Mouse (Mus musculus) macrophage (primary cell): ENCODE measurements around the gene Lama5. TPM values are rescaled to one million over a fixed set of nuclear protein-coding genes. Genes with fewer than 3 reads are reported as not detected.

Source experiments
- H3K27ac ChIP-seq: fragments of 350-480 bp; formaldehyde crosslinking; 2 replicates; pipeline ENCODE4 v1.9.0; 2021
- H3K36me3 ChIP-seq: fragments of 350-480 bp; formaldehyde crosslinking; 2 replicates; pipeline ENCODE4 v1.9.0; 2021; ENCODE audit errors: inconsistent target
- H3K4me3 ChIP-seq: fragments of 350-480 bp; formaldehyde crosslinking; 2 replicates; pipeline ENCODE4 v1.9.0; 2021; ENCODE audit errors: inconsistent target
- H3K79me2 ChIP-seq: fragments of 350-480 bp; formaldehyde crosslinking; 2 replicates; pipeline ENCODE4 v1.9.0; 2021; ENCODE audit errors: inconsistent target
- WGBS: methylation state at CpG from one replicate; pipeline ENCODE4 v1.1.7; 2026; ENCODE audit warnings: inconsistent platforms; ENCODE audit not compliant: missing documents; 5-methylcytosine and 5-hydroxymethylcytosine counted together
- polyA plus RNA-seq: library from polyadenylated mRNA; stranded (reverse); fragments of 250-400 nt; gene quantifications from 3 replicates; pipeline ENCODE4 v1.2.4, GENCODE M21; 2018; ENCODE audit warnings: inconsistent platforms

Gene Lama5
- polyA plus RNA-seq, 1 experiment from 2014 or later = not detected

- Histone ChIP-seq H3K36me3 (no peaks in the 10 kb centered on the region), H3K27ac (no peak overlapping the region), H3K79me2 (no peaks in the 10 kb centered on the region), H3K4me3 (no peak overlapping the region)
- WGBS = 24% methylated on average over 13 of the region's 13 CpGs
Measured at GRCm38 (mm10) chr2:180224647-180225043, 1.0 kb downstream of the Lama5 start.

GRCm38 (mm10) chr2:180222250-180222649, 3.4 kb downstream of the Lama5 start:
- Histone ChIP-seq H3K27ac (no peak overlapping the region), H3K36me3 (no peaks in the 10 kb centered on the region), H3K4me3 (no peak overlapping the region), H3K79me2 (no peaks in the 10 kb centered on the region)
- 68% methylated on average over 6 of the region's 6 CpGs for WGBS

GRCm38 (mm10) chr2:180221051-180221450, 4.6 kb downstream of the Lama5 start:
- H3K36me3 ChIP-seq = no peaks in the 10 kb centered on the region
- 92% methylated on average over 8 of the region's 9 CpGs for WGBS
- no peak overlapping the region for H3K4me3 ChIP-seq
- H3K27ac ChIP-seq = no peak overlapping the region
- no peaks in the 10 kb centered on the region for H3K79me2 ChIP-seq

- Histone ChIP-seq H3K36me3 (no peaks in the 10 kb centered on the region), H3K4me3 (no peak overlapping the region), H3K27ac (no peak overlapping the region), H3K79me2 (no peaks in the 10 kb centered on the region)
- WGBS = 87% methylated on average over 9 of the region's 9 CpGs
Measured at GRCm38 (mm10) chr2:180220165-180220564, 5.5 kb downstream of the Lama5 start.

- no peaks in the 10 kb centered on the region for H3K36me3 ChIP-seq
- H3K79me2 ChIP-seq = no peaks in the 10 kb centered on the region
- no peak overlapping the region for H3K27ac ChIP-seq
- WGBS = 90% methylated on average over 15 of the region's 15 CpGs
- H3K4me3 ChIP-seq = no peak overlapping the region
Measured at GRCm38 (mm10) chr2:180219145-180219943, 6.3 kb downstream of the Lama5 start.

GRCm38 (mm10) chr2:180218677-180219076, 7.0 kb downstream of the Lama5 start:
- H3K27ac ChIP-seq = no peak overlapping the region
- no peaks in the 10 kb centered on the region for H3K79me2 ChIP-seq
- no peak overlapping the region for H3K4me3 ChIP-seq
- no peaks in the 10 kb centered on the region for H3K36me3 ChIP-seq
- WGBS = 90% methylated on average over 4 of the region's 5 CpGs

- Histone ChIP-seq H3K36me3 (no peaks in the 10 kb centered on the region), H3K79me2 (no peaks in the 10 kb centered on the region), H3K4me3 (no peak overlapping the region), H3K27ac (no peak overlapping the region)
- 83% methylated on average over 3 of the region's 3 CpGs for WGBS
Measured at GRCm38 (mm10) chr2:180218241-180218640, 7.4 kb downstream of the Lama5 start.

- Histone ChIP-seq H3K36me3 (no peaks in the 10 kb centered on the region), H3K27ac (no peak overlapping the region), H3K79me2 (no peaks in the 10 kb centered on the region), H3K4me3 (no peak overlapping the region)
- WGBS = 85% methylated on average over 8 of the region's 8 CpGs
Measured at GRCm38 (mm10) chr2:180217587-180217986, 8.1 kb downstream of the Lama5 start.

- Histone ChIP-seq H3K27ac (no peak overlapping the region), H3K4me3 (no peak overlapping the region), H3K79me2 (no peaks in the 10 kb centered on the region), H3K36me3 (no peaks in the 10 kb centered on the region)
- 35% methylated on average over 5 of the region's 5 CpGs for WGBS
Measured at GRCm38 (mm10) chr2:180216921-180217320, 8.7 kb downstream of the Lama5 start.

GRCm38 (mm10) chr2:180215951-180216350, 9.7 kb downstream of the Lama5 start:
- Histone ChIP-seq H3K36me3 (no peaks in the 10 kb centered on the region), H3K4me3 (no peak overlapping the region), H3K79me2 (no peaks in the 10 kb centered on the region), H3K27ac (no peak overlapping the region)
- WGBS = 49% methylated on average over 6 of the region's 6 CpGs

GRCm38 (mm10) chr2:180215011-180215461, 10.6 kb downstream of the Lama5 start:
- H3K36me3 ChIP-seq = no peaks in the 10 kb centered on the region
- H3K4me3 ChIP-seq = no peak overlapping the region
- no peak overlapping the region for H3K27ac ChIP-seq
- no peaks in the 10 kb centered on the region for H3K79me2 ChIP-seq
- 87% methylated on average over 8 of the region's 8 CpGs for WGBS

GRCm38 (mm10) chr2:180214352-180214978, 11.2 kb downstream of the Lama5 start:
- 96% methylated on average over 4 of the region's 4 CpGs for WGBS
- no peak overlapping the region for H3K27ac ChIP-seq
- no peak overlapping the region for H3K4me3 ChIP-seq
- no peaks in the 10 kb centered on the region for H3K36me3 ChIP-seq
- no peaks in the 10 kb centered on the region for H3K79me2 ChIP-seq

GRCm38 (mm10) chr2:180212255-180212654, 13.4 kb downstream of the Lama5 start:
- Histone ChIP-seq H3K27ac (no peak overlapping the region), H3K79me2 (no peaks in the 10 kb centered on the region), H3K36me3 (no peaks in the 10 kb centered on the region), H3K4me3 (no peak overlapping the region)
- 91% methylated on average over 3 of the region's 3 CpGs for WGBS

- no peaks in the 10 kb centered on the region for H3K36me3 ChIP-seq
- no peak overlapping the region for H3K4me3 ChIP-seq
- H3K27ac ChIP-seq = no peak overlapping the region
- WGBS = 70% methylated on average over 1 of the region's 1 CpGs
- no peaks in the 10 kb centered on the region for H3K79me2 ChIP-seq
Measured at GRCm38 (mm10) chr2:180208976-180209375, 16.7 kb downstream of the Lama5 start.

GRCm38 (mm10) chr2:180207840-180208239, 17.8 kb downstream of the Lama5 start:
- 89% methylated on average over 7 of the region's 7 CpGs for WGBS
- no peak overlapping the region for H3K4me3 ChIP-seq
- H3K27ac ChIP-seq = no peak overlapping the region
- no peaks in the 10 kb centered on the region for H3K79me2 ChIP-seq
- H3K36me3 ChIP-seq = no peaks in the 10 kb centered on the region
